Mouse (Mus musculus): ENCODE measurements around the gene Gm5538.

The Gm5538 gene

GRCm38 (mm10) chr3:59729490-59729889 lies at the start of gene Gm5538:
Gene Gm5538, plus strand, starts transcription at chr3:59729790.
- no peak for DNase-seq (ENCODE audit: low spot score in 2 of 2)

GRCm38 (mm10) chr3:59697391-59697790 lies 32.2 kb upstream of the Gm5538 start:
- DNase-seq (ENCODE audit: low spot score in 2 of 2): no peak

- DNase-seq (ENCODE audit: low spot score in 2 of 2): no peak
These were observed 26.9 kb upstream of the Gm5538 start for GRCm38 (mm10) chr3:59702614-59703110.

- DNase-seq (ENCODE audit: low spot score in 2 of 2): no peak
These were observed 10.3 kb downstream of the Gm5538 start for GRCm38 (mm10) chr3:59739866-59740265.

GRCm38 (mm10) chr3:59744181-59744580 lies 14.6 kb downstream of the Gm5538 start:
- DNase-seq (ENCODE audit: low spot score in 2 of 2): peak in 1 of 2 experiments; percentile 13

All from right cerebral cortex, adult 2 months (tissue).